Mouse (Mus musculus) megakaryocyte, adult 5-6 weeks (primary cell): ENCODE data around the gene Rhobtb1. TPM values are rescaled to one million over a fixed set of nuclear protein-coding genes. Genes with fewer than 3 reads are reported as not detected.

Experiments used
- ATAC-seq: 2 replicates; pipeline ENCODE4 v1.8.0; 2016; ENCODE audit warnings: mild to moderate bottlenecking, inconsistent platforms; ENCODE audit not compliant: poor library complexity, severe bottlenecking
- total RNA-seq, 2 experiments: library from RNA; stranded (forward) in 1 of 2; stranded (reverse) in 1 of 2; fragments of 153-499, 151-499 nt in 1 of 2; fragments of 221-1000, 200-1000 nt in 1 of 2; gene quantifications; 2 replicates each; pipeline versions ENCODE4 v1.2.3 to v1.2.4; 2015 to 2017

Rhobtb1 gene
- total RNA-seq (2015) (0.98 and 1.0 TPM in 2 replicates), total RNA-seq (2017) (1.1 and 2.1 TPM in 2 replicates)

GRCm38 (mm10) chr10:69151045-69151444, at the start of gene Rhobtb1:
Gene Rhobtb1, plus strand, starts transcription at chr10:69151434.
- no peak for ATAC-seq

GRCm38 (mm10) chr10:69101988-69102387, 49.2 kb upstream of the Rhobtb1 start:
- ATAC-seq, result no peak

GRCm38 (mm10) chr10:69104143-69104882, 46.9 kb upstream of the Rhobtb1 start:
- ATAC-seq, result no peak

- no peak for ATAC-seq
Observed at GRCm38 (mm10) chr10:69104883-69105225, 46.4 kb upstream of the Rhobtb1 start.

GRCm38 (mm10) chr10:69106796-69107195, 44.4 kb upstream of the Rhobtb1 start:
- ATAC-seq, result no peak

GRCm38 (mm10) chr10:69107253-69107652, 44.0 kb upstream of the Rhobtb1 start:
- no peak for ATAC-seq

GRCm38 (mm10) chr10:69114384-69114783, 36.9 kb upstream of the Rhobtb1 start:
- ATAC-seq, result no peak

GRCm38 (mm10) chr10:69117996-69118395, 33.2 kb upstream of the Rhobtb1 start:
- ATAC-seq, result no peak

- no peak for ATAC-seq
Observed at GRCm38 (mm10) chr10:69118893-69119292, 32.3 kb upstream of the Rhobtb1 start.

- no peak for ATAC-seq
Observed at GRCm38 (mm10) chr10:69119456-69119855, 31.8 kb upstream of the Rhobtb1 start.

- no peak for ATAC-seq
Observed at GRCm38 (mm10) chr10:69126546-69126945, 24.7 kb upstream of the Rhobtb1 start.

GRCm38 (mm10) chr10:69128531-69128930, 22.7 kb upstream of the Rhobtb1 start:
- ATAC-seq, result no peak

- ATAC-seq, result no peak
Observed at GRCm38 (mm10) chr10:69130613-69131012, 20.6 kb upstream of the Rhobtb1 start.

- no peak for ATAC-seq
Observed at GRCm38 (mm10) chr10:69134356-69134755, 16.9 kb upstream of the Rhobtb1 start.

GRCm38 (mm10) chr10:69136241-69136828, 14.9 kb upstream of the Rhobtb1 start:
- ATAC-seq, result no peak

GRCm38 (mm10) chr10:69149252-69149651, 2.0 kb upstream of the Rhobtb1 start:
- no peak for ATAC-seq

GRCm38 (mm10) chr10:69152971-69153370, 1.7 kb downstream of the Rhobtb1 start:
- ATAC-seq, result no peak

GRCm38 (mm10) chr10:69155428-69156175, 4.4 kb downstream of the Rhobtb1 start:
- no peak for ATAC-seq

GRCm38 (mm10) chr10:69156462-69156861, 5.2 kb downstream of the Rhobtb1 start:
- no peak for ATAC-seq

GRCm38 (mm10) chr10:69157471-69157870, 6.2 kb downstream of the Rhobtb1 start:
- ATAC-seq, result no peak

GRCm38 (mm10) chr10:69160877-69161276, 9.6 kb downstream of the Rhobtb1 start:
- no peak for ATAC-seq

GRCm38 (mm10) chr10:69161503-69161902, 10.3 kb downstream of the Rhobtb1 start:
- ATAC-seq, result no peak
